Mouse (Mus musculus) left cerebral cortex, postnatal 36 days (tissue): ENCODE results near the gene Calcoco2. TPM values are rescaled to one million over a fixed set of nuclear protein-coding genes. Genes with fewer than 3 reads are reported as not detected.

Experiments
- total RNA-seq, 2 experiments: library from RNA; stranded (reverse); gene quantifications; 2 replicates each; pipeline ENCODE4 v1.2.3; 2021

Calcoco2 gene
- total RNA-seq, 2 experiments from 2014 or later = not detected

Other genes with a start within 250 kb of the Calcoco2 start
- gene B4galnt2, start 197.1 kb downstream of the Calcoco2 start, total RNA-seq = not detected
- gene Igf2bp1, start 106.0 kb downstream of the Calcoco2 start, total RNA-seq = under 1 TPM in 1 of 2 experiments, not detected in 1; 0.27 TPM
- not detected for gene Gip, start 87.4 kb downstream of the Calcoco2 start, total RNA-seq
- gene Snf8, start 77.1 kb downstream of the Calcoco2 start, total RNA-seq = 100 to 1,000 TPM in 1 of 2 experiments, 10 to 100 TPM in 1; 99.2 to 113 TPM
- 10 to 100 TPM; 55.4 to 56.7 TPM for gene Ube2z, start 46.6 kb downstream of the Calcoco2 start, total RNA-seq
- gene Atp5g1, start 36.3 kb downstream of the Calcoco2 start, total RNA-seq = 100 to 1,000 TPM; 349 to 383 TPM
- gene Ttll6, start 21.8 kb upstream of the Calcoco2 start, total RNA-seq = under 1 TPM in 1 of 2 experiments, not detected in 1; 0.10 TPM
- gene Hoxb13, start 82.4 kb upstream of the Calcoco2 start, total RNA-seq = not detected
- not detected for gene Hoxb9, start 159.5 kb upstream of the Calcoco2 start, total RNA-seq
- not detected for gene Hoxb8, start 169.9 kb upstream of the Calcoco2 start, total RNA-seq
- gene Hoxb7, start 174.7 kb upstream of the Calcoco2 start, total RNA-seq = not detected
- gene Hoxb6, start 180.5 kb upstream of the Calcoco2 start, total RNA-seq = not detected
- gene Hoxb5, start 191.4 kb upstream of the Calcoco2 start, total RNA-seq = not detected
- not detected for gene Hoxb4, start 206.3 kb upstream of the Calcoco2 start, total RNA-seq
- not detected for gene Hoxb3, start 211.4 kb upstream of the Calcoco2 start, total RNA-seq
- not detected for gene Hoxb2, start 238.6 kb upstream of the Calcoco2 start, total RNA-seq